Mouse (Mus musculus) liver, embryonic 14.5 days (tissue): ENCODE data around the gene Dlx6.

Source experiments
- CTCF ChIP-seq: IDR thresholded peaks from 2 replicates; pipeline ENCODE4 v1.5.1; 2016; ENCODE audit warnings: antibody characterized with exemption, low read depth, control low read depth
- EP300 ChIP-seq: IDR thresholded peaks from 2 replicates; pipeline ENCODE4 v1.6.1; 2016; ENCODE audit warnings: antibody characterized with exemption, low read depth

DNA sequence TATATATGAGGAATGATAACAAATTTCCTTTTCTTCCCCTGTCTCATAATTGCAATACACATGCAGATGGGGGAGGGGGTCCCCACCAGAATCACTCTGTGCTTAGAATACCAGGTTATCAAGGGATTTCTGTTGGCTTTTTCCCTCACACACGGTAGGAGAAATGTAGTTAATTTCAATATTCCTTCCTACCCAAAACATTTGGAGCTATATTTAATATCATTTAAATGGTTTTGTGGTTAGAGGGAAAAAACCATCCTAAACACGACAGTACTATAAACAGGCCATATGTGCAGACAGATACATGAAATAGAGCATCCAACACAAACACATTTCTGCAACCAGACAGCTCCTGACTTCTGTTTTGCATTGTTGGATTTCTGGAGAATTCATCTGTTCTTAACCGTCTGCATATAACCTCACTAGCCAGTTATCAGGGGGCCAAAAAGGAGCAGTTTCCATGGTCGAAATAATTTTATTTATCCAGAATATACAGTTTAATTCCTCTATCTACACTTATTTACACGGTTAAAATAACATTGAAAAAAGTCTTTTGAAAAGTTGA lies 14.3 kb downstream of the Dlx6 start:
- TF ChIP-seq CTCF = no peak
- TF ChIP-seq EP300 = no peak
